ENCODE assay signal across 8 mouse cellular contexts in the genomic region with DNA sequence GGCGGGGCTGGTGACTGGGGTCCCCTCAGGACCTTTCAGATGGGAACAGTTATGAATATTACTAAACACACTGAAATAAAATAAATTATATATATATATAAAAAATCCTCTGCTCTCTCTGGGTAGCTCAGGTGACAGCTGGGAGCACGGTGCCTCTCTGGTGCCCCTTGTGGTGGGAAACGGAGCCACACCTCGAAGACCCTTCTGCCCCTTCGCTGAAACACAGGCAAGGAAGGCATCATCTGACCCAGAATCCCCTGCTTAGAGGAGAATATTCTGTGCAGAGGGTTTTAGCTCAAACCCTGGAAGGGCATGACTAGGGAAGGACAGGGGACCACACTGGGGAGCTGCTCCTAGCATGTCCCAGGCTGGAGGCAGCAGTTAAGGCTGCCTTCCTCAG.
A peak's percentile ranks its signal among the peaks of the same experiment; 100 is the strongest.
DNase-seq lines count a peak whose midpoint lies in the region; ATAC-seq and TF ChIP-seq lines count a peak whose summit lies in the region.

No protein-coding gene starts in this region.

- H3K27ac ChIP-seq in forebrain, embryonic 11.5 days (ENCODE audit: low read depth, low read length) = no peak overlapping the region
- no peak overlapping the region for H3K27ac ChIP-seq in forebrain, embryonic 15.5 days (replicated peaks)
- H3K27ac ChIP-seq in spleen, adult 2 months (ENCODE audit: insufficient read depth, low read length) = no peak overlapping the region
- no peak overlapping the region for H3K27ac ChIP-seq in hindbrain, embryonic 10.5 days
- no peak overlapping the region for H3K27ac ChIP-seq in neural tube, embryonic 11.5 days (ENCODE audit: low read depth, low read length)

- H3K4me2 ChIP-seq in forebrain, embryonic 11.5 days (ENCODE audit: low read depth, low read length, severe bottlenecking) = no peak overlapping the region
- no peak overlapping the region for H3K4me2 ChIP-seq in forebrain, embryonic 15.5 days (replicated peaks)
- no peak overlapping the region for H3K4me2 ChIP-seq in neural tube, embryonic 11.5 days (ENCODE audit: low read depth)

- no peaks in the 10 kb centered on the region for H3K27me3 ChIP-seq in forebrain, embryonic 11.5 days (ENCODE audit: control insufficient read depth, insufficient read depth, low read length)
- no peaks in the 10 kb centered on the region for H3K27me3 ChIP-seq in forebrain, embryonic 15.5 days
- H3K27me3 ChIP-seq in spleen, adult 2 months (ENCODE audit: control insufficient read depth, insufficient read depth, low read length) = no peaks in the 10 kb centered on the region
- no peaks in the 10 kb centered on the region for H3K27me3 ChIP-seq in hindbrain, embryonic 10.5 days (ENCODE audit: insufficient read depth, poor library complexity, severe bottlenecking)
- H3K27me3 ChIP-seq in neural tube, embryonic 11.5 days (ENCODE audit: control insufficient read depth, insufficient read depth, low read length) = no peaks in the 10 kb centered on the region

- H3K9me3 ChIP-seq in forebrain, embryonic 11.5 days (ENCODE audit: control insufficient read depth, low read length) = no peaks in the 10 kb centered on the region
- H3K9me3 ChIP-seq in forebrain, embryonic 15.5 days = no peaks in the 10 kb centered on the region
- no peaks in the 10 kb centered on the region for H3K9me3 ChIP-seq in hindbrain, embryonic 10.5 days
- H3K9me3 ChIP-seq in neural tube, embryonic 11.5 days (ENCODE audit: control insufficient read depth, low read length) = no peaks in the 10 kb centered on the region

- no peak for TF ChIP-seq POLR2A in spleen, adult 2 months (IDR thresholded peaks at IDR 0.05; ENCODE audit: low read depth, low read length)

- peak; percentile 77 for DNase-seq in forebrain, embryonic 11.5 days (ENCODE audit: low spot score)
- peak in 1 of 2 experiments; percentile 19 for DNase-seq in spleen, adult 2 months (ENCODE audit: low read depth in 1 of 2, low spot score in 2 of 2)
- DNase-seq in spleen, postnatal 36 days (ENCODE audit: low spot score in 2 of 2) = no peak
- DNase-seq in hindbrain, embryonic 10.5 days (ENCODE audit: low spot score) = peak; percentile 68
- DNase-seq in neural tube, embryonic 11.5 days (ENCODE audit: low spot score) = peak; percentile 71
- no peak for DNase-seq in right cerebral cortex, postnatal 25 days
- DNase-seq in left cerebral cortex, postnatal 14 days (ENCODE audit: low spot score in 2 of 2) = no peak

- no peak overlapping the region for H3K4me3 ChIP-seq in forebrain, embryonic 11.5 days (ENCODE audit: low read depth, low read length)
- no peak overlapping the region for H3K4me3 ChIP-seq in forebrain, embryonic 15.5 days
- H3K4me3 ChIP-seq in spleen, adult 2 months (ENCODE audit: extremely low read depth, insufficient read depth, insufficient read length) = no peak overlapping the region
- H3K4me3 ChIP-seq in hindbrain, embryonic 10.5 days = no peak overlapping the region
- no peak overlapping the region for H3K4me3 ChIP-seq in neural tube, embryonic 11.5 days (ENCODE audit: low read depth, low read length)

- intact Hi-C loops in left cerebral cortex, postnatal 14 days (cut with DNase I) = no loop called here

- H3K36me3 ChIP-seq in forebrain, embryonic 11.5 days (ENCODE audit: control insufficient read depth, insufficient read depth, low read length) = no peaks in the 10 kb centered on the region
- H3K36me3 ChIP-seq in forebrain, embryonic 15.5 days = no peaks in the 10 kb centered on the region
- H3K36me3 ChIP-seq in spleen, adult 2 months (ENCODE audit: control insufficient read depth, insufficient read depth, low read length) = no peaks in the 10 kb centered on the region
- no peaks in the 10 kb centered on the region for H3K36me3 ChIP-seq in hindbrain, embryonic 10.5 days
- H3K36me3 ChIP-seq in neural tube, embryonic 11.5 days (ENCODE audit: control insufficient read depth, insufficient read depth, low read length) = no peaks in the 10 kb centered on the region

- no peaks in the 10 kb centered on the region for H3K4me1 ChIP-seq in forebrain, embryonic 11.5 days (replicated peaks; ENCODE audit: control insufficient read depth, insufficient read depth, low read length)
- H3K4me1 ChIP-seq in forebrain, embryonic 15.5 days = no peaks in the 10 kb centered on the region
- no peaks in the 10 kb centered on the region for H3K4me1 ChIP-seq in spleen, adult 2 months (ENCODE audit: control insufficient read depth, insufficient read depth, insufficient read length)
- no peaks in the 10 kb centered on the region for H3K4me1 ChIP-seq in hindbrain, embryonic 10.5 days (replicated peaks)
- no peaks in the 10 kb centered on the region for H3K4me1 ChIP-seq in neural tube, embryonic 11.5 days (ENCODE audit: control insufficient read depth, insufficient read depth, low read length)

- no peak for ATAC-seq in forebrain, embryonic 11.5 days (replicated peaks; ENCODE audit: low FRiP score)
- no peak for ATAC-seq in forebrain, embryonic 15.5 days (replicated peaks)
- no peak for ATAC-seq in neural tube, embryonic 11.5 days (ENCODE audit: insufficient read depth, low FRiP score, low TSS enrichment)

- 6% methylated on average over 5 of the region's 5 CpGs for WGBS in forebrain, embryonic 11.5 days
- 6% methylated on average over 5 of the region's 5 CpGs for WGBS in forebrain, embryonic 15.5 days
- WGBS in spleen, adult 2 months = 17% methylated on average over 5 of the region's 5 CpGs
- WGBS in hindbrain, embryonic 10.5 days = 7% methylated on average over 5 of the region's 5 CpGs
- 8% methylated on average over 5 of the region's 5 CpGs for whole genome bisulfite sequencing in neural tube, embryonic 11.5 days

- TF ChIP-seq CTCF in spleen, adult 2 months (IDR thresholded peaks at IDR 0.05; ENCODE audit: extremely low read depth, insufficient read depth, insufficient read length, insufficient replicate concordance) = peak; percentile 71; the same call in 1 of the 2 replicates

- H3K9ac ChIP-seq in forebrain, embryonic 11.5 days (ENCODE audit: low read length) = no peak overlapping the region
- no peak overlapping the region for H3K9ac ChIP-seq in forebrain, embryonic 15.5 days (replicated peaks)
- no peak overlapping the region for H3K9ac ChIP-seq in neural tube, embryonic 11.5 days (ENCODE audit: low read length)

Comparison
In these comparisons a context has a peak if more than half of its experiments do, and no peak if none do; other contexts are left out.
1. DNase-seq: peak in forebrain, embryonic 11.5 days (single experiment), hindbrain, embryonic 10.5 days (single experiment) and neural tube, embryonic 11.5 days (single experiment); none in spleen, postnatal 36 days (0 of 2), right cerebral cortex, postnatal 25 days (single experiment) and left cerebral cortex, postnatal 14 days (0 of 2).